Mouse (Mus musculus): ENCODE measurements around the gene Fam227a.

- peak in 1 of 2 experiments; percentile 43; a peak in 1 of 4 replicates for TF ChIP-seq POLR2A (IDR thresholded peaks at IDR 0.05; ENCODE audit: control insufficient read depth in 1 of 2, insufficient read depth in 1 of 2, low read depth in 1 of 2, low read length in 2 of 2, poor library complexity in 1 of 2)
- TF ChIP-seq HCFC1 (IDR thresholded peaks at IDR 0.05; ENCODE audit: low read depth, low read length): peak; percentile 57
- no peak for TF ChIP-seq TAL1 (IDR thresholded peaks at IDR 0.05; ENCODE audit: low read length)
- TF ChIP-seq CTCF (IDR thresholded peaks at IDR 0.05 in 2 of 3, conservative IDR thresholded peaks at IDR 0.05 in 1 of 3; ENCODE audit: control insufficient read depth in 1 of 3, insufficient read depth in 1 of 3, low read depth in 2 of 3, low read length in 3 of 3, poor library complexity in 1 of 3, severe bottlenecking in 1 of 3): no peak
- TF ChIP-seq TBP (IDR thresholded peaks at IDR 0.05; ENCODE audit: low read depth, low read length): peak; percentile 86
- TF ChIP-seq BHLHE40 (IDR thresholded peaks at IDR 0.05; ENCODE audit: borderline replicate concordance, low read depth, low read length): no peak
- TF ChIP-seq GABPA (IDR thresholded peaks at IDR 0.05; ENCODE audit: low read depth, low read length): no peak
- TF ChIP-seq ZMIZ1 (IDR thresholded peaks at IDR 0.05; ENCODE audit: low read depth, low read length): peak; percentile 74; the same call in 1 of the 2 replicates
Measured at GRCm38 (mm10) chr15:79577671-79578426, 80.9 kb downstream of the Fam227a start.

Data from MEL (cell line).